Mouse (Mus musculus) testis, postnatal 10 days (tissue): ENCODE measurements at regions not wholly inside any gene's neighbourhood (a gene's known extent, or its start where the extent isn't known, plus 50 kb on each side); places are given as distances from the start of the nearest gene placed in this dataset.
"Not testable (repeated sequence)": the region's sequence is repeated elsewhere in the genome, so short reads cannot be mapped to it uniquely, and the experiment has no call there.

Source experiments
- DNase-seq: peaks from one replicate; pipeline ENCODE4 v3.0.0; 2021; ENCODE audit warnings: low spot score

DNA sequence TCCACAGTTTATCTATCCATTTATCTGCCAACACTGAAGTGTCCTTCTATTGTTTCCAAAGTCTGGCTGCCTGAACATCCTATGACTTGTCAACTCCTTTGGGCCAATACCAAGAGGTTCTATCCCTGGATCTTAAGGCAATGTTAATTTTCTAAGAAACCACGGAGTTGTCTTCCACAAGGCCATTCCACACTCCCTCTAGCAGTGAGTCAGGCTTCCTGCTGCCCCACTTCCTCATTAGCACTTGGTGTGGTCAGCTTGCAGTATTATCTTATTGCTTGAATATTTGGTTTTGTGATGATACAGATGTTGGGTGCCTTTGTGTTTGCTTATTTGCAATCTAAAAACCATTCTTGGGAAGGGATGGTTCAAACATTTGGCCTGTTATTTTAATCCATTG is 87.5 kb upstream of the Ppp2r2d start:
- DNase-seq: no peak

DNA sequence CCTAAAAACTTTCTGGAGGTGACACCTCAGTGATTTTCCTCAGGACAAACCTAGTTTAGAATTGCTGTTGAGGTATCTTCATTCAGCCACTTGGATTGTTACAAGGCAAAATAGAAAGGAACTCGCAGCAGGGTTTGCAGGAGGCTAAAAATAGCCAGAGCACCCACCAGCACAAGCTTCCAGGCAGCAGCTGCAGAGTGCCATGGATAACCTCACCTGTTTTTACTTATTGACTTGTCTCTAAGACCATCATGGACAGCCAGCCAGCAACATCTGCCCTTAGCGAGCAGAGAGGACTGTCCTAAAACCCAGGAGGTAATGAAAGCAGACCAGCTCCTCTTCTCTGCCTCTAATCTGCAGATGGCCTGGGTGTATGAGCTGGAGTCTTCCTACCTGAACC is 97.4 kb upstream of the Ppp2r2d start:
- no peak for DNase-seq

DNA sequence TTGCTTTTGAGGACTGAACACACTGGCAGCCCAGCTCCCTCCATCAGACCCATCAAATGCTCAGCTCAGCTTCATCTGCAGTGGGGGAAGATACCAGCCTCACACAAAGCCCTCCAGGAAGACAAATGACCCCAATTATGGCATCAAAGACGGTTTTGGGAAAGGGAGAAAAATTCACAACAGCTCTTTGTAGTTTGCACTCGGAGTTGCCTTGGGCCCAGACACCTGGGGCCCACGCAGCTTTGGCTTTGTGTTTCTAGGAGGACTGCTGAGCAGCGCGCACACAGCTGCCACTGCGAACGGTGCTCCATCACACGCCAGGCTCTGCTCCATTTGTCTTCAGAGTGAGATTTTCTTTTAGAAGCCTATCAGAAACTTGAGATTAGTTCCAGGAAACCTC is 99.3 kb upstream of the Ppp2r2d start:
- DNase-seq: no peak

DNA sequence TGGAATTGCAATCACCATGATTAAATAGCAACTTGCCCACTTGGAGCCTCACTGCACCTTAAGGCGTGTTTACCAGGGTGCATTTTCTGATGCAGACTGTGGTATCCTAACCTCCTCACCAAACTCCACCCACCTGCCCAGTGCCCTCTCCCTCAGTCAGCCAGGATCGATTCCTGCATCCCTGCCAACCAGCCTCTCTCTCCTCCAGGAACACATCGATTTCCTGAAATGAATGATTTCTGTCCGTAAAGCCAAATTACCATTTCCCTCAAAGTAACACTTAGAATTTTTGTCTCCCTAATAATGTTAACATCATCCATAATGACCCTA is 103.4 kb upstream of the Ppp2r2d start:
- no peak for DNase-seq

DNA sequence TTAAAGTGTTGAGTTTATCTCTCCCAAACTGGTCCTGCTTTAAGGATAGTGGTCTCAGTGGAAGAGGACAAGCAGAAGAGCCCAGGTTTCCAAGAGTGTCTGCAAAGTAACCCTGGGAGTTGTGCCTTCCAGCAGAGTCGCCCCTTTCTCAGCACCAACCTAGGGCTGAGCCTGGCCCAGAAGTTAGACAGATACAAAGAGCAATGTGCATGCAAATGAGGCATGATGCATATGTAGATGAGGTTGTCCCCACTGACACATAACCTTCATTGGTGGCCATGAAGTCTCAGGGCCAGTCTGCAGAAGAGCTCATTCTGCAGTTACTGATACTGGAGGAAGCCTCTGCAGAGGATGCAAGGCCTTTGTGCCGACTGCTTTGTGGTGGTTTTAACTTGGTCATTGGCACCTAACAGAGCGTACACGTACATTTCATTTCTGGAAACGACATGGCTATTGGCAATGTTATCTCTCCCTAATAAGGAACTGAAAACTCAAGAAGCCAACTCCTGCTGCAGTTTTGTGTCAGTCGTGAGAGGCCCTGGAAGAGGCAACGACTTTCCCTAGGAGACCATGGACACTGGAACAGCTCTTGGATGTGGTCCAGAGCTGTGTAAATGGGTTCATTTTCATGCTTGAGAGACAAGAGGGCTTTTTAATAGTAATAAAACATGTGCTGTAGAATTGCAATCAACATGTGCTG is 103.9 kb upstream of the Ppp2r2d start:
- DNase-seq: no peak

DNA sequence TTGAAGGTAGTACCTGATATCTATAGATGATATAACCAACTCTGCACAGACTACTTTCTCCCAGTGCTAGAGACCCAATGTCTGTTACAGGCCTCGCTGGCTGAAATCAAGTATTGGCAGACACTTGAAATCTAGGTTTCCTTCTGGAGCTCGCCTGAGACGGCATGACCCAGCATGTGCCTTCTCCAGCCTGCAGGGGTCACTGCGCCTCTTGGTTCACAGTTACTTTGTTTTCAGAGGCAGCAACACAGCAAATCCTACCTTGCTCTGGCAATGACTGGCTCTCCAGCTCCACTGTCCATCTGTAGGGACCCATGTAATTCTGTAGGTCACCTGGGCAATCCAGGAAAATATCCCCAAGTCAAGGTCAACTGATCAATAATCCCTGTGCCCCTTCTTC is 111.6 kb upstream of the Ppp2r2d start:
- DNase-seq: peak; percentile 75

DNA sequence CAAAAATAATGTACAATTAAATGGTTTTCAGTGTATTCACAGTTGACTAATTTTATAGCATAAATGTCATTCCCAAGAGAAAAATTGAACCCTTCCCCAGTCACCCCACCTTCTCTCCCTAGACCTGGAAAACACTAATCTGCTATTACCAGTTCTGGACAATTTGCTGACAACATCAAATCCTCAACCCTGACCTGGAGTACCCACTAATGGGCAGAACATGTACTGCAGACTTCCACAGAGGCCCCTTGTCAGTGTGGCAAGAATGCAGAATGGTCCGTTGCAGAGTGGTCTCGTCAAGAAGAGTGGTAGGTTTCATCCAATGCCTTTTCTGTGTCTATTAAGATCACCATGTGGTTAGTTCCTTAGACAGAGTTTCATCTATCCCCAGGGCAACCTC is 121.0 kb upstream of the Ppp2r2d start:
- no peak for DNase-seq

DNA sequence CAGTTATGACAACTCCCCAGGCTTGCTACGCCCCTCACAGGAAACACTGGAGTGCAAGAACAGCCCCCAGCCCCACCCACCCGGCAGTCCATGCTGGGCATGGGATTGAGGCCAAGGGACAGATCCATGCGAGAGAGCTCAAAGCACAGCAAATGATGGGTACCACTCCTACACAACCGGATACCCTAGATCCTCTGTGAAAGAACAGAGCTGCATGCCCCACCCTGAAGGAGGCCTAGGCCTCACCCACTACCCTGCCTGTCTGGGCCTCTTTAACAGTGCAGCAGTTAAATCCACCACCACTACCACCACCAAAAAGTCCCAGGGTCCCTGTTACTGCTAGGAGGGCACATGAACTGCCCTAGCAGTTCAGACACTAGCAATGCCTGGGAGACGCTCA is 126.3 kb upstream of the Ppp2r2d start:
- no peak for DNase-seq

DNA sequence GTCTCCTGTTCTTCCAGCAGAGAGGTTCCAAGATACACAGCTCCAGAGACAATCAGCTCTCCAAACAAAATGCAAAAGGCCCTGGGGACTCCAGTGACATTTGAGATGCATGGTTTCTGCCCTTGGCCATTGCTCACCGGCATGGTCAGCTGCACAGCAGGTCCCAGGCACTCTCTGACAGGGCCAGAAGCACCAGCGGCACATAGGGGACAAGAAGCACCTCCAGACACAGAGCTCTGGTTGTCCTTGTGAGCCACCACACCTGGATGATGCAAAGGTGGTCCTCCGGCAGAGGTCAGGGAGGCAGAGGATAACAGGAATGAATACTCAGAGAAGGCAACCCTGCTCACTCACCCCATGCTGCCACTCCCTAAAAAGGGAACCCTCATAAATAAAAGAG is 126.8 kb upstream of the Ppp2r2d start:
- no peak for DNase-seq

DNA sequence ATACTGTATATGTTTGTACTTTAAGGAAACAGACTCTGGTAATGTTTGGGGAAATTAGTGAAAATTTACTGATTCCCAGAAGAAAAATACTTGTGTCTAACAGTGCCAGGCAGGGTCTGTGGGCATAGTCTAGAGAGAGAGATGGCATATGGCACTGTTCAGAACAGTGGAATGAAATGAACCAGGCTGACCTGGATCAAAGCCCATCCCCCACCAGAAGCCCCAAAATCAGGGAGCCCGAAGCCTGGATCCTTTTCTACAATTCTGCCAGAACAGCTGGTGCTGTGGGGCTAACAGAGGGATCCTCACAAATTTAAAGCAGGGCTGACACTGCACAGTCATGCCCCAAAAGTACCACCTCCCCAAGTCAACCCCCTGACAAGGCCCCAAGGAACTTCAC is 131.1 kb upstream of the Ppp2r2d start:
- DNase-seq: no peak

DNA sequence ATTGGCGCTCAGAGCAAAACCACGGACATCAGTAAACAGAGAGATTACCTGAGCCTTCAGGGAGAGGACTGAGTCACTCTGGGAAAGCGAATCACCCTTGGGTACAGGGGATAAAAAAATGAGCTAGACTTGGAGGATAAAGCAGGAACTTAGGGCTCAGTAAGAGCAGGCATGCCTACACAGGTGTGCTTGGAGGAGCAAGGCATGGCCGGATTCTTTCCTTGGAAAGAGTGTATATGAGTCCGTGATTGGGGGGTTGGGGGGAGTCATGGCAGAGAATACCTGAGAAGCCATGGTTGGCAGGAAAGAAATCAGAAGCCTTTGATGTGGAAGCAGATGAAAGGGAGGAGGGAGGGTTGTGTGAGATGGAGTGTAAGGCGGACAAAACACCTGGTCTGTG is 137.5 kb upstream of the Ppp2r2d start:
- DNase-seq: no peak

DNA sequence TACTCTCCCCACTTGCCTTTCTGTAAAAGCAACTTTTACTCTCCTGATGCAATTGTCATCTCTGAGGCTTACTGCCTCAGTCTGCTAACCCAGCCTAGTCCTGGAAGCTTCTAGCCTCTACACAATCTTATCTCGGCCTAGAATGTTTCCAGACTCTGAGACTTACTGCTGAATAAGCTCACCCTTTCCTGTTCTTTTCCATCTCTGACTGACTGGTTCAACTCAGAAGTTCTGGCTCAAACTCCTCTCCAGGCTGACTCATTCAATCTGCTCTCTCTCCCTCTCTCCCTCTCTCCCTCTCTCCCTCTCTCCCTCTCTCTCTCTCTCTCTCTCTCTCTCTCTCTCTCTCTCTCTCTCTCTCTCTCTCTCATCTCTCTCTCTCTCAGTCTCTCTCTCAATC is 146.3 kb upstream of the Ppp2r2d start:
- DNase-seq: not testable (repeated sequence)

DNA sequence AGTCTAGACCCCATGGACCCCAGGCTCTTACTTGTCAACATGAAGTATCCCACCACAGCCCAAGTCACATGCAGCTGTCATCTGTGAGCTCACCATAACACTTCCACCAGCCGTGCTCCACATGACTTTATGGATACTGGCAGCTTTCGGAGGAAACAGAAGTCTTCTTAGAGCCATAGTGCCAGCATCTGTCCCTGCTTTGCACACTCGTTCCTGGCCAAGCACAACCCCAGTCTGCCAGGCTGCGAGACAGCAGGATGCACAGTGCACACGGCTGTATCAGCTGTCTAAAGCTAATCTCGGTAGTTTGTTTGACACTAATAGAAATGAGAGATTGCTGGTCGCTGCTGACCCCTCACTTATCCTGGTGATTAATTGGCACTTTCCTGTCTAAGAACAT is 163.7 kb upstream of the Ppp2r2d start:
- no peak for DNase-seq

DNA sequence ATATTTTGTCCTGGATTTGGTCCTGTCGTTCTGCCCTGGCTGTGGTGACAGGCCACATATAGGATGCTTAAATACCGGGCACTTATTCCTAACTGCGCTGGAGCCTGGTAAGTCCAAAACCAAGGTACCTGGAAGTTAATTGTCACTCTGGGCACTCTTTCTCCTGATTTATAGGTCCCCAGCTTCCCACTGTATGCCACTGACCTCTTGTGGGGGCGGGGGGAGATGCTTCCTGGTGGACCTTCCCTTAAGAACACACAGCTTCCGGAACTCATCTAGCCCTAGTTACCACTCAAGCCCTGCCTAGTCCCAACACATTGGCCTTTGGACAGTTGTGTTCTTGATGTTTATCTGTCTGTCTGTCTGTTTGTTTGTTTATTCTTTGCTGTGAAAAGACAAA is 165.3 kb upstream of the Ppp2r2d start:
- DNase-seq: no peak

DNA sequence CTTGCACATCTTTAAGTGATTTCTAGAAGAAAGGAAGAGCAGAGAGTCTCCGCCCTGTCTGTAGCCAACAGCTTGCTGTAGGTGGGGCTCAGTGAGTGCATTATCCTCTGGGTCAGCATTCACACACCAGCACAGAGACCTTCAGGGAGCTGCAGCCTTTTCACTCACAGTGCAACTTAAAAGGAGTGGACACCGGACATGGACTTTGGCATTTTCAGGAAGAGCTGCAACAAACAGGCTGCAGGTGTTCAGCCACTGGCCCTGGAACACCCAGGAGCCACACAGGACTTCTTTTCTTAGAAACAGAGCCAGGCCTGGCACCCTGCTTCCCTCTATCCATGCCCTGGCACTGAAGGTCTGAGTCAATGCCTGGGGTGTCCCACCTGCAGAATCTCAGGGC is 166.3 kb upstream of the Ppp2r2d start:
- DNase-seq: no peak

DNA sequence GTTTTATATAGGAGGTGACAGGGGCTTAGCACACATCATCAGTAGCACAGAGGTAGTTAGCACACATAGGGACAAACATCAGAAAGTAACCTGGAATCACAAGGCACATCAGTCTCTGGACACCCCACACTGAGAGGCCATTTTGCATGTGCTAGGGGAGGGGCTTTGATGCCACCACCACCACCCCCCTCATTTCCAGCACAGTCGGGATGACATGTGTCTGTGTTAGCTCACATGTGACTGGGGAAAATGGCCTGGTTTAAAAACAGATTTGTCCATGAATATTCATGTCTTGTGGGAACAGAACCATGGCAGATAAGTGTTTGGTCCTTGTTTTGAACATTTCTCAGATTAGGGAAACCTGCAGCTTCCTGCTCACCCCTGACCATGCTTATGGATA is 172.9 kb upstream of the Ppp2r2d start:
- DNase-seq: no peak

DNA sequence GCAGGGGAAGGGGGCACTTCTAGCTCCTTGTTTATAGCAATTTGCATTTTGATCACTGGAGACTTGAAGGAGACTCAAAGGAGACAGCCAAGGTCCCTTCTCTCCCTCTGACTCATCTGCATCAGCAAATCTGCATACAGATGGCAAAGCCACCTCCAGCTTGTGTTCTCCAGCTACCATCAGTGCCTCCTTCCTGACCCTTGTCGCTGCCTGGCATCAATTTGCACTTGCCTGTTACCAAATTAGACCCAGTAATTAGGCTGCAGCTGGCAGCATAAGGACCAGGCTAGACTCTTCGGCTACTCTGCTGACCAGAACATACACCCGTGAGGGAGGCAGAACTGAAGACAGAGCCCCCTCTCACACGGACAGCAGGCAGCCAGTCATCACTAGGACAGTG is 177.5 kb upstream of the Ppp2r2d start:
- DNase-seq: no peak

DNA sequence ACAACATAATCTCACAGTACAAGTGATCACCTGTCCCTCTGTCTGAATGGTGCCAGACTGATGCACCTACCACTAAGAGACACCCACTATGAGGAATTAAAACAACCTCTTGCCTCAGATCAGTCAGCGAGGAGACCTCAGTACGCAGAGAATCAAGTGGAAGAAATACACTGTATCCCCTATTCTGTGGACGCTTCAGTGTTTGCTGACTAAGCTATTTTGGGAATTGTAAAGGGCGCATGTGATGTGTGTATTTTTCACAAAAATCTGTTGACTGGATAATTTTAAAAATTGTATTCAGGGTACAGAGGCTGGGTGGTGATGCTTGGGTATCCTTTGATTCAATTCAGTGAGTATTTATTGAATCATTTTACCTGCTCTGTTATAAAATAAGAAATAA is 185.8 kb upstream of the Ppp2r2d start:
- DNase-seq: no peak

DNA sequence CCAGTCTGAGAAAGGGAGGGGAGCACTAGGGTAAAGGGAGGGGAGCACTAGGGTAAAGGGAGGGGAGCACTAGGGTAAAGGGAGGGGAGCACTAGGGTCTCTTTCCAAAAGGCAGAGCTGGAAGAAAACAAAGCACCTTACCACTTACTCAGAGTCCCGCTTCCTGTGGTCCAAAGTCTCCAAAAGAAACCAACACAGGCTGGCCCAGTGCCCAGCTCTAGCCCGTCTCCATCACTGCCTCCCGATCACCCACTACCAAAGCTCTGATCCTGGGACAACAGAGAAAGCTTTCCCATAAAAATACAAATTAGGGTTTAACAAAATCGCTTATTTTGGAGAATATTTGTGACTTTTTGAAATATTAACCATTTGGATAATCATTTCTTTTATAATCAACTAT is 188.4 kb upstream of the Ppp2r2d start:
- no peak for DNase-seq

DNA sequence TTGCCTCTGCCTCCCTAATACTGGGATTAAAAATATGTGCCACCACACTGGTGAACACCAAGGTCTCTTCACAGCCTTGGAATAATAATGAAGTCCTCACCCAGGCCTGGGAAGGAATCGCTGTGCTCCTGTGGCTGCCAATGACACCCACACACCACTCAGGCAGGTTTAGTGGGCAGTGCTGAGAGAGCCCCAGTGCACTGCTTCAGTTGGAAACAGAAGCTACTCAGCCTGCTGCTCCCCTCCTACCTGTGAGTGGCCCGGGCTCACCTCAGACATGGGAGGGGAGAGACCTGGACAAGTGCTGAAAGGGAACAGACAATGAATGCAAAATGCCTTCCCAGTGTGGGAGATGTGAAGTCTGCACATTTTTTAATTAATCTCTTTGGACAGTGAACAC is 188.8 kb upstream of the Ppp2r2d start:
- no peak for DNase-seq

DNA sequence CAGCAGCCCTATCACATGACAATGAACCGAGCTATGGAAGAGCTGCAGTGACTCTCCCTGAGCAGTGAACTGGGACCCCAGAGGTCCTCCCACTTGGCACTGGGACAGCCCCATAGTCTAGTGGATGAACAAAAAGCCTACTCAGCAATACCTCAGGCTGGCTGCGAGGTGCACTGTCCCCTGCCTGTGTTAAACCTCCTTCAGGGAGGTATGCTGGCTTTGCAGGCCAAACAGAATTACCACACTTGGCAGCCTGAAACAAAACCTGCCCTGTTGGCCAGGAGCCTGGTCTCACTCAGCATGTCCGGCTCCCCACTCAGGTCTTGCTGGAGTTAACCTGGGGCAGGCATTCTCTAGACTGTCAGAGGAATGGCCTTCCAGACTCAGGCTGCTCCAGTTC is 189.9 kb upstream of the Ppp2r2d start:
- no peak for DNase-seq

DNA sequence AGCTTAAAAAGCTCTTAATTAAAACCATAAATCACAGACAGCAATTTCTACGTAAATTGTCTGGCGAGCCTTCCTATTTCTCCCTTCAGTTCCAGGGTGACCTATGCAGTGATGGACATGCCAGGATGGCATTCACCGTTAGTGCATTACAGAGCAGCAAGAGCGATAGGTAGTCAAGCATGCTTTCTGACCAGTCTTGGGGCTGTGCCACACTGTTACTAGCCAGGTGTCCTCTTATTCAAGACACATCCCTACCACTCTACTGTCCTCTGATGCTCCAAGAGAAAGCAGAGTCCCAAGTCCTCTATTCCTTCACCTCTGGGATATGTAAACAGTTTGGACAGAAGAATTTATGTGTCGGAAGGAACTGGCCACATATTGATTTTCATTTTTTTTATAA is 194.9 kb upstream of the Ppp2r2d start:
- no peak for DNase-seq

DNA sequence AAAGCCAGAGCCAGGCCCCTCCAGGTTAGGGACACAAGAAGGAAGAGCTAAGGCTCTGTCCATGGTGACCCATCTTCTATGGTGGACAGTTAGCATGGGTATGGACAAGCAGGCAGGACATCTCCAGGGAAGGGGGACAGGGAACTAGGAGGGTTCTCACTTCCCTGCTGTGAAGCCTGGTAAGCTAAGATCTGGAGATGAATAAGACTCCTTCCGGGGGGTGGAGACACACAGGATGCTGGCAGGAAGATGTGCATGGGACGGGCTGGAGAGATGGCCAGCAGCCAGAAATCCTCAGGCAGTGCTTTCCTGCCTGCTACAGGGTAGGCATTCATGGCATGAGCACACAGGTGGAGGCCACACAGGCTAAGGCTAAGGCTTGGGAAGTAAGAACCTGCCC is 198.2 kb upstream of the Ppp2r2d start:
- DNase-seq: no peak

DNA sequence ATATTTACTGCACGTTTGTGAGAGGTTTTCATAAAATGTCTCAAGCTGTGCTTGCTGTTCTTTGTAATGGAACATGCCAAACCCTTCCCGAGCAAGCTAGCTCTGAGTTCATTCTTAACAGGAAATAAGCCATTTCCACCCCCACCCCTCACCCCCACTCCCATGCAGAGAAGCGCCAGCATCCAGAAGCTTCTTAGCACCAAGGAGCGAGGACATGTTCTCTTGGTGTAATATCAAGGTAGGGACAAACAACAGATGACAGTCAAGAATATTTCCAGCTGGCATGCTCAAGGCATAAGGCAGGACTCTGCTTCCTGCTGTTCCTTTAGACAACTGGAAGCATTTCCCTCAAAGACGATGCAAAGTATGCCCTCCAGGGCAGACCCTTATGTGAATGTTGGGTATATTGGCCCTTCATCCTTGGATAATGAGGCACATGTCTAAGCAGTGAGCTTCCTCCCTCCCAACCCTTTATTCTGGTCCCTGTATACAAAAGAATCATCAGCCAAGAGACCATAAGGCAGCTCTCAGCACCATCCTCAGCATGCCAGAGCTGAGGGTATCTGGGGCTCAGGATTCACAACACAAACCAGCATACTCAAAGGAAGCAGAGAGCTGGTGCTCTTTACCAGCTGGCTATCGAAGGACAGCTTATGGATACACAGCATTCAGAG is 205.2 kb upstream of the Ppp2r2d start:
- DNase-seq: no peak
